Mouse (Mus musculus) erythroblast, embryonic 14.5 days (primary cell): Measurements from ENCODE around the gene Sapcd2.

Source experiments
- GATA1 ChIP-seq: IDR thresholded peaks from 2 replicates; pipeline ENCODE4 v1.6.1; 2012; ENCODE audit warnings: low read length, inconsistent platforms, mixed read lengths
- TAL1 ChIP-seq: IDR thresholded peaks from 3 replicates; pipeline ENCODE4 v1.6.1; 2012; ENCODE audit warnings: low read length, inconsistent platforms, mixed read lengths

DNA sequence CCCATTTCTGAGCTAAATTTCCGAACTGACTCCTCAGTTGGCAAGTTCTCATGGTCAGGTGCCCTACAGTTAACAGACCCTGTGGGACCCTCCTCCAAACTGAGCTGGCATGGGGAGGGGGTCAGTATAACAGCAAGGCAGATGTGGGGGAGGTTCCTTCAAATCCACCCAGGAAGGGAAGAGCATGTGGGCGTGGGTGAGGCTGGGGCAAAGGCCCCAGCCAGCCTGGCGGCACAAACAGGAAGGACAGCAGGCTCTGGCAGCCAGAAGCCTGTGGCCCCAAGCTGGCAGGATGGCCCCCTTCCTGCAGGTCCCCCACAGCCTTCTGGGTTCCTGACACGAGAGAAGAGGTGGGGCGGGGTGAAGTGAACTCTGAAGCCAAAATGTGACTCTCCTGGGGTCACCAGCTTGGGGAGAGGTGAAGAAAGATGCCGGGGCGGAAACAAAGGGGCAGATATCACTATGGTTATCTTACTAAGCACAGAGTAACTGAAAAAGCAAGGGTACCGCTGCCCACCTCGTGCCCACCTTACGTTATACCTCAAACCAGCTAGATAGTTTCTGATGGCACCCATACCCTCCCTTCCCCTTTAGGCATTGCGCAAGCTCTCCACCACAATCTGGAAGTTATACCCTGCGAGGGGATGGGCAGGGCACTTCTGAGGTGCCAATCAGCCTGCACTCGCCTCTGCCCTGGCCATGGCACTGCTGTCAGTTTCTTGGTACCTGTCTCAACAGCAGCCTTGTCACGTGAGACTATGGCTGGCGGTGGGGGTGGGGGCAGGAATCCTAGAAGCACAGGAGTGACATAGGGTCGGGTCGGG is 50.7 kb downstream of the Sapcd2 start, which contains the start of gene Fut7:
- TF ChIP-seq TAL1 (no peak), GATA1 (no peak)
